Mouse (Mus musculus) bone marrow, adult 2 months (tissue): ENCODE results near the gene Myrfl.

Experiments used
- CTCF ChIP-seq: fragments of 200-500 bp; IDR thresholded peaks from 2 replicates; pipeline ENCODE4 v1.5.1; 2011; ENCODE audit warnings: low read length, control low read depth; ENCODE audit not compliant: control insufficient read depth, insufficient read depth
- POLR2A ChIP-seq: fragments of 200-500 bp; IDR thresholded peaks from 2 replicates; pipeline ENCODE4 v1.6.1; 2011; ENCODE audit warnings: low read depth, mild to moderate bottlenecking, control low read depth, low read length, borderline replicate concordance; ENCODE audit not compliant: control insufficient read depth

DNA sequence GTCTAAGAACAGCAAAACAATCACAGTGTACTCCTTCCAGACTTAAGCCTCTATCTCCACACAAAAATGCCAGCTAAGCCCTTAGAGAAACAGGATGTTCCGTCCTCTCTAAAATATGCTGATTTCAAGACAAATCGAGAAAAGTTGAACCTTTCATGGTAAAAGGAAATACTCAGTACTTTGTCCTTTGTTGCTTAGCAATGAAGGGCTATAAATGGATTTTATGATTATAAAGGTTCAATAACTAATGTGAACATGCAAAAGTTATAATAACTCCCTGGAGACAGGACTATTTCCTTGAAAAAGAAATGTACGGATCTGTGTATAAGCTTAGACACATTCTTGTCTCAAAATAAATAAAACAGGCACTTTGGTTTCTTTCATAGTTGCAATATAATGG, 12.2 kb downstream of the Myrfl start:
- TF ChIP-seq CTCF (no peak), POLR2A (no peak)
